Mouse (Mus musculus): ENCODE measurements around the gene Slc4a11. TPM values are rescaled to one million over a fixed set of nuclear protein-coding genes. Genes with fewer than 3 reads are reported as not detected.

Gene Slc4a11
- total and polyA plus RNA-seq, 2 experiments from 2014 or later: 0.16 to 0.53 TPM

- H3K27me3 ChIP-seq (ENCODE audit: insufficient read depth, low read length): no peaks in the 10 kb centered on the region; the same call in 1 of the 2 replicates
- peaks cover 6% of the 10 kb centered on the region; the same call in 1 of the 2 replicates for H3K36me3 ChIP-seq (ENCODE audit: insufficient read depth, low read length)
- H3K27ac ChIP-seq: no peak overlapping the region
- TF ChIP-seq CTCF (IDR thresholded peaks at IDR 0.05; ENCODE audit: low read depth): no peak
- H3K4me1 ChIP-seq (ENCODE audit: insufficient read depth, low read length): peaks cover 16% of the 10 kb centered on the region
- WGBS: 40% methylated on average over 21 of the region's 21 CpGs
- peak; percentile 5 for DNase-seq (ENCODE audit: low spot score)
- no peaks in the 10 kb centered on the region for H3K9me3 ChIP-seq (ENCODE audit: low read length)
- no peak overlapping the region for H3K4me3 ChIP-seq (ENCODE audit: low read length)
- no peak overlapping the region for H3K9ac ChIP-seq (replicated peaks; ENCODE audit: low read length)
- no peak overlapping the region for H3K4me2 ChIP-seq (ENCODE audit: low read depth, low read length)
- no peak for ATAC-seq
Observed at GRCm38 (mm10) chr2:130635847-130636246, 61.5 kb downstream of the Slc4a11 start.

- peak overlapping the region; percentile 49 for H3K4me2 ChIP-seq (ENCODE audit: low read depth, low read length)
- peak overlapping the region; percentile 37; the same call in 1 of the 2 replicates for H3K9ac ChIP-seq (replicated peaks; ENCODE audit: low read length)
- DNase-seq (ENCODE audit: low spot score) (peak; percentile 15), ATAC-seq (no peak)
- no peaks in the 10 kb centered on the region; the same call in 1 of the 2 replicates for H3K27me3 ChIP-seq (ENCODE audit: insufficient read depth, low read length)
- peaks cover 14% of the 10 kb centered on the region for H3K4me1 ChIP-seq (ENCODE audit: insufficient read depth, low read length)
- H3K4me3 ChIP-seq (ENCODE audit: low read length): peak overlapping the region; percentile 13; the same call in 1 of the 2 replicates
- TF ChIP-seq CTCF (IDR thresholded peaks at IDR 0.05; ENCODE audit: low read depth): peak; percentile 52
- H3K36me3 ChIP-seq (ENCODE audit: insufficient read depth, low read length): peaks cover 6% of the 10 kb centered on the region; the same call in 1 of the 2 replicates
- H3K27ac ChIP-seq: peak overlapping the region; percentile 70; the same call in 1 of the 2 replicates
- WGBS: 17% methylated on average over 38 of the region's 38 CpGs
- no peaks in the 10 kb centered on the region for H3K9me3 ChIP-seq (ENCODE audit: low read length)
Observed at GRCm38 (mm10) chr2:130634739-130635411, 62.4 kb downstream of the Slc4a11 start.

Other genes with a start within 250 kb of the Slc4a11 start
- 96.7 and 105 TPM in 2 replicates for gene Ptpra, start 247.2 kb downstream of the Slc4a11 start, total RNA-seq (2014; rRNA removed)
- 143 and 145 TPM in 2 replicates for gene Ptpra, start 247.2 kb downstream of the Slc4a11 start, polyA plus RNA-seq (2015; fragmentation: Nextera tagmentation; extraction: Ambion mirVana)
- 67.7 and 75.4 TPM in 2 replicates for gene Mrps26, start 133.8 kb downstream of the Slc4a11 start, total RNA-seq (2014; rRNA removed)
- gene Mrps26, start 133.8 kb downstream of the Slc4a11 start, polyA plus RNA-seq (2015; fragmentation: Nextera tagmentation; extraction: Ambion mirVana): 115 and 120 TPM in 2 replicates
- 4.9 TPM in 1 of 2 replicates, not detected in the other for gene Oxt, start 121.3 kb downstream of the Slc4a11 start, total RNA-seq (2014; rRNA removed)
- gene Oxt, start 121.3 kb downstream of the Slc4a11 start, polyA plus RNA-seq (2015; fragmentation: Nextera tagmentation; extraction: Ambion mirVana): not detected in 2 replicates
- 0.78 and 1.5 TPM in 2 replicates for gene Avp, start 115.0 kb downstream of the Slc4a11 start, total RNA-seq (2014; rRNA removed)
- 0.45 and 0.73 TPM in 2 replicates for gene Avp, start 115.0 kb downstream of the Slc4a11 start, polyA plus RNA-seq (2015; fragmentation: Nextera tagmentation; extraction: Ambion mirVana)
- gene Fastkd5, start 67.5 kb downstream of the Slc4a11 start, total RNA-seq (2014; rRNA removed): 7.0 and 7.9 TPM in 2 replicates
- 6.0 and 6.6 TPM in 2 replicates for gene Fastkd5, start 67.5 kb downstream of the Slc4a11 start, polyA plus RNA-seq (2015; fragmentation: Nextera tagmentation; extraction: Ambion mirVana)
- gene Ubox5, start 67.5 kb downstream of the Slc4a11 start, total RNA-seq (2014; rRNA removed): 6.8 TPM in 2 replicates
- gene Ubox5, start 67.5 kb downstream of the Slc4a11 start, polyA plus RNA-seq (2015; fragmentation: Nextera tagmentation; extraction: Ambion mirVana): 5.9 and 6.2 TPM in 2 replicates
- gene Lzts3, start 54.7 kb downstream of the Slc4a11 start, total RNA-seq (2014; rRNA removed): 76.8 and 81.8 TPM in 2 replicates
- gene Lzts3, start 54.7 kb downstream of the Slc4a11 start, polyA plus RNA-seq (2015; fragmentation: Nextera tagmentation; extraction: Ambion mirVana): 18.2 and 20.0 TPM in 2 replicates
- gene Ddrgk1, start 32.9 kb downstream of the Slc4a11 start, total RNA-seq (2014; rRNA removed): 14.4 and 21.2 TPM in 2 replicates
- gene Ddrgk1, start 32.9 kb downstream of the Slc4a11 start, polyA plus RNA-seq (2015; fragmentation: Nextera tagmentation; extraction: Ambion mirVana): 83.3 and 90.6 TPM in 2 replicates
- gene Itpa, start 29.9 kb downstream of the Slc4a11 start, total RNA-seq (2014; rRNA removed): 137 TPM in 2 replicates
- 123 TPM in 2 replicates for gene Itpa, start 29.9 kb downstream of the Slc4a11 start, polyA plus RNA-seq (2015; fragmentation: Nextera tagmentation; extraction: Ambion mirVana)
- gene 4930402H24Rik, start 208.9 kb upstream of the Slc4a11 start, total RNA-seq (2014; rRNA removed): 131 and 188 TPM in 2 replicates
- 57.2 and 57.6 TPM in 2 replicates for gene 4930402H24Rik, start 208.9 kb upstream of the Slc4a11 start, polyA plus RNA-seq (2015; fragmentation: Nextera tagmentation; extraction: Ambion mirVana)
- 76.4 and 78.4 TPM in 2 replicates for gene Atrn, start 209.0 kb upstream of the Slc4a11 start, total RNA-seq (2014; rRNA removed)
- 11.2 and 12.6 TPM in 2 replicates for gene Atrn, start 209.0 kb upstream of the Slc4a11 start, polyA plus RNA-seq (2015; fragmentation: Nextera tagmentation; extraction: Ambion mirVana)